In genomic region chr2:92016981-92017380, GRCm38 (mm10) we compare ENCODE assay signal across 8 mouse cellular contexts. TPM values are rescaled to one million over a fixed set of nuclear protein-coding genes. Genes with fewer than 3 reads are reported as not detected.
DNase-seq lines count a peak whose midpoint lies in the region; ATAC-seq and TF ChIP-seq lines count a peak whose summit lies in the region.

No protein-coding gene starts in this region.

- no peak overlapping the region for H3K27ac ChIP-seq in hindbrain, embryonic 14.5 days
- H3K27ac ChIP-seq in hindbrain, embryonic 11.5 days (ENCODE audit: low read depth, low read length) = no peak overlapping the region
- peak overlapping the region; percentile 52; the same call in 1 of the 2 replicates for H3K27ac ChIP-seq in heart, postnatal 0 days (ENCODE audit: low read depth)
- peak overlapping the region; percentile 70 for H3K27ac ChIP-seq in lung, embryonic 16.5 days (ENCODE audit: low read length)
- H3K27ac ChIP-seq in midbrain, embryonic 11.5 days (ENCODE audit: low read depth, low read length) = no peak overlapping the region

- DNase-seq in hindbrain, embryonic 14.5 days (ENCODE audit: low spot score) = peak; percentile 53
- no peak for DNase-seq in hindbrain, embryonic 11.5 days (ENCODE audit: low spot score)
- DNase-seq in urinary bladder, postnatal 25 days (ENCODE audit: low spot score) = peak; percentile 38
- no peak for DNase-seq in urinary bladder, postnatal 10 days (ENCODE audit: low spot score)
- peak; percentile 60 for DNase-seq in heart, postnatal 0 days (ENCODE audit: low spot score)
- DNase-seq in B cell, adult 2 months = no peak
- no peak for DNase-seq in midbrain, embryonic 11.5 days (ENCODE audit: low spot score, missing footprints)

- H3K27me3 ChIP-seq in hindbrain, embryonic 14.5 days (ENCODE audit: control insufficient read depth, insufficient read depth, low read length) = 0 out of 2 replicates have a peak, but pooled peaks cover under 1% of the 10 kb centered on the region
- peaks cover under 1% of the 10 kb centered on the region for H3K27me3 ChIP-seq in hindbrain, embryonic 11.5 days (ENCODE audit: control insufficient read depth, insufficient read depth, low read length)
- H3K27me3 ChIP-seq in heart, postnatal 0 days (ENCODE audit: control insufficient read depth, insufficient read depth, low read length) = no peaks in the 10 kb centered on the region
- H3K27me3 ChIP-seq in lung, embryonic 16.5 days (ENCODE audit: control insufficient read depth, insufficient read depth, low read depth, low read length) = no peaks in the 10 kb centered on the region
- no peaks in the 10 kb centered on the region; the same call in 1 of the 2 replicates for H3K27me3 ChIP-seq in midbrain, embryonic 11.5 days (ENCODE audit: control insufficient read depth, insufficient read depth, low read length)

- no peaks in the 10 kb centered on the region for H3K36me3 ChIP-seq in hindbrain, embryonic 14.5 days (replicated peaks; ENCODE audit: control insufficient read depth, insufficient read depth)
- no peaks in the 10 kb centered on the region for H3K36me3 ChIP-seq in hindbrain, embryonic 11.5 days (ENCODE audit: control insufficient read depth, insufficient read depth, low read length)
- no peaks in the 10 kb centered on the region for H3K36me3 ChIP-seq in heart, postnatal 0 days (replicated peaks; ENCODE audit: control insufficient read depth, insufficient read depth, low read length)
- no peaks in the 10 kb centered on the region for H3K36me3 ChIP-seq in lung, embryonic 16.5 days (ENCODE audit: control insufficient read depth, insufficient read depth, low read length)
- no peaks in the 10 kb centered on the region for H3K36me3 ChIP-seq in midbrain, embryonic 11.5 days (ENCODE audit: control insufficient read depth, insufficient read depth, low read length)

- WGBS in hindbrain, embryonic 14.5 days = 37% methylated on average over 3 of the region's 3 CpGs
- 45% methylated on average over 3 of the region's 3 CpGs for WGBS in hindbrain, embryonic 11.5 days
- WGBS in heart, postnatal 0 days = 19% methylated on average over 3 of the region's 3 CpGs
- whole genome bisulfite sequencing in lung, embryonic 16.5 days = 13% methylated on average over 3 of the region's 3 CpGs
- WGBS in midbrain, embryonic 11.5 days = 66% methylated on average over 3 of the region's 3 CpGs

- ATAC-seq in hindbrain, embryonic 14.5 days (ENCODE audit: low FRiP score) = peak; percentile 49; the same call in 1 of the 2 replicates
- ATAC-seq in hindbrain, embryonic 11.5 days (ENCODE audit: low FRiP score) = no peak
- ATAC-seq in heart, postnatal 0 days (ENCODE audit: insufficient read depth, low read depth) = peak; percentile 48; the same call in 1 of the 2 replicates
- peak; percentile 67 for ATAC-seq in lung, embryonic 16.5 days (ENCODE audit: low read depth)
- ATAC-seq in midbrain, embryonic 11.5 days (ENCODE audit: low FRiP score) = no peak

- H3K4me3 ChIP-seq in hindbrain, embryonic 14.5 days (replicated peaks; ENCODE audit: low read length) = no peak overlapping the region
- no peak overlapping the region for H3K4me3 ChIP-seq in hindbrain, embryonic 11.5 days (ENCODE audit: low read depth, low read length)
- no peak overlapping the region for H3K4me3 ChIP-seq in heart, postnatal 0 days (ENCODE audit: low read depth, low read length)
- no peak overlapping the region for H3K4me3 ChIP-seq in lung, embryonic 16.5 days (ENCODE audit: low read length)
- H3K4me3 ChIP-seq in midbrain, embryonic 11.5 days (ENCODE audit: low read depth, low read length) = no peak overlapping the region

- no peaks in the 10 kb centered on the region for H3K9me3 ChIP-seq in hindbrain, embryonic 14.5 days (ENCODE audit: control insufficient read depth, low read length)
- H3K9me3 ChIP-seq in hindbrain, embryonic 11.5 days (ENCODE audit: control insufficient read depth, low read length) = no peaks in the 10 kb centered on the region
- no peaks in the 10 kb centered on the region for H3K9me3 ChIP-seq in heart, postnatal 0 days (replicated peaks; ENCODE audit: control insufficient read depth, low read length)
- H3K9me3 ChIP-seq in lung, embryonic 16.5 days (ENCODE audit: control insufficient read depth, low read length) = no peaks in the 10 kb centered on the region
- H3K9me3 ChIP-seq in midbrain, embryonic 11.5 days (ENCODE audit: control insufficient read depth, low read length) = no peaks in the 10 kb centered on the region

- no peak for TF ChIP-seq EP300 in heart, postnatal 0 days (IDR thresholded peaks at IDR 0.05; ENCODE audit: low read depth)

- H3K4me2 ChIP-seq in hindbrain, embryonic 14.5 days (replicated peaks) = no peak overlapping the region
- H3K4me2 ChIP-seq in hindbrain, embryonic 11.5 days (replicated peaks; ENCODE audit: low read depth, low read length) = no peak overlapping the region
- H3K4me2 ChIP-seq in heart, postnatal 0 days (ENCODE audit: low read depth, low read length) = 0 out of 2 replicates have a peak overlapping the region, but pooled peaks have one; percentile 2
- no peak overlapping the region for H3K4me2 ChIP-seq in lung, embryonic 16.5 days (ENCODE audit: low read depth, low read length)
- H3K4me2 ChIP-seq in midbrain, embryonic 11.5 days = no peak overlapping the region

- TF ChIP-seq CTCF in heart, postnatal 0 days (IDR thresholded peaks at IDR 0.05; ENCODE audit: low read depth) = no peak

- no peak overlapping the region for H3K9ac ChIP-seq in hindbrain, embryonic 14.5 days
- no peak overlapping the region for H3K9ac ChIP-seq in hindbrain, embryonic 11.5 days (ENCODE audit: low read depth, low read length)
- H3K9ac ChIP-seq in heart, postnatal 0 days (replicated peaks; ENCODE audit: low read depth, low read length) = no peak overlapping the region
- no peak overlapping the region for H3K9ac ChIP-seq in lung, embryonic 16.5 days (ENCODE audit: low read length)
- H3K9ac ChIP-seq in midbrain, embryonic 11.5 days (ENCODE audit: low read length) = no peak overlapping the region

- H3K4me1 ChIP-seq in hindbrain, embryonic 14.5 days (replicated peaks; ENCODE audit: control insufficient read depth, insufficient read depth, low read length) = no peaks in the 10 kb centered on the region
- H3K4me1 ChIP-seq in hindbrain, embryonic 11.5 days (replicated peaks; ENCODE audit: control insufficient read depth, insufficient read depth, low read length) = no peaks in the 10 kb centered on the region
- peaks cover 10% of the 10 kb centered on the region; the same call in 1 of the 2 replicates for H3K4me1 ChIP-seq in heart, postnatal 0 days (ENCODE audit: control insufficient read depth, insufficient read depth)
- H3K4me1 ChIP-seq in lung, embryonic 16.5 days (replicated peaks; ENCODE audit: control insufficient read depth, insufficient read depth, low read length) = peaks cover 45% of the 10 kb centered on the region
- no peaks in the 10 kb centered on the region for H3K4me1 ChIP-seq in midbrain, embryonic 11.5 days (ENCODE audit: control insufficient read depth, insufficient read depth, low read length)

RNA-seq across cellular contexts. Expression of gene Creb3l1, which starts 7.3 kb away (rescaled TPM):
- 3.5 and 3.6 TPM in 2 replicates for polyA plus RNA-seq in hindbrain, embryonic 14.5 days (2014; fragmentation: Nextera tagmentation; extraction: Ambion mirVana)
- polyA plus RNA-seq in hindbrain, embryonic 11.5 days (2014; fragmentation: Nextera tagmentation; extraction: Ambion mirVana) = 2.0 and 2.2 TPM in 2 replicates
- total RNA-seq in heart, postnatal 0 days (2014; rRNA removed; ENCODE audit: low replicate concordance) = 3.8 and 6.7 TPM in 2 replicates
- 4.1 and 4.2 TPM in 2 replicates for polyA plus RNA-seq in heart, postnatal 0 days (2015; fragmentation: Nextera tagmentation; extraction: Ambion mirVana)
- 13.3 and 15.1 TPM in 2 replicates for polyA plus RNA-seq in lung, embryonic 16.5 days (2015; fragmentation: Nextera tagmentation; extraction: Ambion mirVana)
- 2.0 and 2.1 TPM in 2 replicates for polyA plus RNA-seq in midbrain, embryonic 11.5 days (2014; fragmentation: Nextera tagmentation; extraction: Ambion mirVana)

RNA-seq across cellular contexts. Expression of gene Dgkz, which starts 41.3 kb away (rescaled TPM):
- 39.0 and 42.6 TPM in 2 replicates for polyA plus RNA-seq in hindbrain, embryonic 14.5 days (2014; fragmentation: Nextera tagmentation; extraction: Ambion mirVana)
- 24.1 and 28.9 TPM in 2 replicates for polyA plus RNA-seq in hindbrain, embryonic 11.5 days (2014; fragmentation: Nextera tagmentation; extraction: Ambion mirVana)
- 77.0 and 77.9 TPM in 2 replicates for total RNA-seq in heart, postnatal 0 days (2014; rRNA removed; ENCODE audit: low replicate concordance)
- 24.0 and 26.2 TPM in 2 replicates for polyA plus RNA-seq in heart, postnatal 0 days (2015; fragmentation: Nextera tagmentation; extraction: Ambion mirVana)
- 55.9 and 59.7 TPM in 2 replicates for polyA plus RNA-seq in lung, embryonic 16.5 days (2015; fragmentation: Nextera tagmentation; extraction: Ambion mirVana)
- polyA plus RNA-seq in midbrain, embryonic 11.5 days (2014; fragmentation: Nextera tagmentation; extraction: Ambion mirVana) = 19.2 and 23.7 TPM in 2 replicates

Comparison
In these comparisons a context has a peak if more than half of its experiments do, and no peak if none do; other contexts are left out.
1. ATAC-seq: peak in hindbrain, embryonic 14.5 days (single experiment), heart, postnatal 0 days (single experiment) and lung, embryonic 16.5 days (single experiment); none in hindbrain, embryonic 11.5 days (single experiment) and midbrain, embryonic 11.5 days (single experiment).
2. DNase-seq: peak in hindbrain, embryonic 14.5 days (single experiment), urinary bladder, postnatal 25 days (single experiment) and heart, postnatal 0 days (single experiment); none in hindbrain, embryonic 11.5 days (single experiment), urinary bladder, postnatal 10 days (single experiment), B cell, adult 2 months (0 of 2) and midbrain, embryonic 11.5 days (single experiment).
3. H3K27ac ChIP-seq: peak in heart, postnatal 0 days (single experiment) and lung, embryonic 16.5 days (single experiment); none in hindbrain, embryonic 14.5 days (single experiment), hindbrain, embryonic 11.5 days (single experiment) and midbrain, embryonic 11.5 days (single experiment).